Mouse (Mus musculus) forebrain, postnatal 0 days (tissue): ENCODE results near the gene Lrg1. TPM values are rescaled to one million over a fixed set of nuclear protein-coding genes. Genes with fewer than 3 reads are reported as not detected.
A peak's percentile ranks its signal among the peaks of the same experiment; 100 is the strongest.

ENCODE experiments used
- ATAC-seq: fragments of 200-750 bp; cut with Nextera tagmentation; 2 replicates; pipeline ENCODE4 v1.8.0; 2017; ENCODE audit warnings: mild to moderate bottlenecking, moderate library complexity
- DNase-seq: peaks from one replicate; pipeline ENCODE4 v3.0.0-alpha.2; 2015
- H3K27ac ChIP-seq: fragments of 300-500 bp; sonication (generic); 2 replicates; pipeline ENCODE4 v1.5.1; 2014; ENCODE audit warnings: low read depth, mild to moderate bottlenecking, antibody characterized with exemption, low read length, moderate library complexity, mixed read lengths
- H3K27me3 ChIP-seq: fragments of 300-500 bp; sonication (generic); 2 replicates; pipeline ENCODE4 v1.6.1; 2014; ENCODE audit warnings: mild to moderate bottlenecking, low read length, mixed read lengths; ENCODE audit not compliant: insufficient read depth
- H3K36me3 ChIP-seq: fragments of 300-500 bp; sonication (generic); 2 replicates; pipeline ENCODE4 v1.6.1; 2014; ENCODE audit warnings: mild to moderate bottlenecking, moderate library complexity; ENCODE audit not compliant: insufficient read depth
- H3K4me1 ChIP-seq: fragments of 300-500 bp; sonication (generic); 2 replicates; pipeline ENCODE4 v1.6.1; 2014; ENCODE audit warnings: antibody characterized with exemption; ENCODE audit not compliant: insufficient read depth
- H3K4me2 ChIP-seq: fragments of 300-500 bp; sonication (generic); 2 replicates; pipeline ENCODE4 v1.6.1; 2014; ENCODE audit warnings: low read depth, mild to moderate bottlenecking, moderate library complexity
- H3K4me3 ChIP-seq: fragments of 300-500 bp; sonication (generic); 2 replicates; pipeline ENCODE4 v1.5.1; 2014; ENCODE audit warnings: low read depth, low read length, mixed read lengths
- H3K9ac ChIP-seq: fragments of 300-500 bp; sonication (generic); 2 replicates; pipeline ENCODE4 v1.6.1; 2014; ENCODE audit warnings: mild to moderate bottlenecking
- H3K9me3 ChIP-seq: fragments of 300-500 bp; sonication (generic); 2 replicates; pipeline ENCODE4 v1.6.1; 2016; ENCODE audit warnings: low read length
- CTCF ChIP-seq: sonication (generic); IDR thresholded peaks from 2 replicates; pipeline ENCODE4 v1.5.1; 2016; ENCODE audit warnings: antibody characterized with exemption, control low read depth, low read depth
- WGBS: fragments of 180-500 bp; shearing (Covaris S2); extraction: QIAGEN DNeasy Blood & Tissue Kit; methylation state at CpG from one replicate; pipeline ENCODE4 v1.1.7; 2014; 5-methylcytosine and 5-hydroxymethylcytosine counted together
- polyA plus RNA-seq: library from polyadenylated mRNA; unstranded; fragments of >200 nt; fragmentation: Nextera tagmentation; extraction: Ambion mirVana; gene quantifications from 2 replicates; pipeline ENCODE4 v1.2.1, GENCODE M21; 2015
- total RNA-seq: library from RNA; depleted of rRNA; stranded (reverse); fragments of >200 nt; gene quantifications from 2 replicates; pipeline ENCODE4 v1.2.3, GENCODE M21; 2014

Gene Lrg1
- total and polyA plus RNA-seq, 2 experiments from 2014 or later: 0.46 TPM; not detected in 1

DNA sequence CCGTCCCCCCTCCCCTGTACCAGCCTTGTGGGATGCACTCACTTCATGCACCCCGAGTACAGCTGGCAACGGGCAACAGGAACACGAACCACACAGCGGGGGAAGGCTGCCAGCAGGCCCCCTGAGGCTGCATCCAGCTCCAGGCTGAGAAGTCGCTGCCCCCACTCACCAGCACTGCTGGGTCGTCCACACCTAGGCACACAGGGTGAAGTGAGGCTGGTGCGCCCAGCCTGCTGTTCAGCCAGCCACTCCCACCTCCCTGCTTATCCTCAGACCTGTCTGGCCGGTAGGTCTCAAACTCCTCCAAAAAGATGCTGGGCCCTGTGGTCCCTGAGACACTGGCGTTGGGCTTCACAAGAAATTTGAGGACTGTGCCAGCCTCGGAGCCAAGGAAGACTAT is 4.4 kb upstream of the Lrg1 start:
- Histone ChIP-seq H3K4me2 (no peak overlapping the region), H3K36me3 (peaks cover 78% of the 10 kb centered on the region), H3K9me3 (peaks cover 12% of the 10 kb centered on the region; the same call in 1 of the 2 replicates), H3K4me1 (no peaks in the 10 kb centered on the region), H3K4me3 (no peak overlapping the region), H3K9ac (no peak overlapping the region), H3K27ac (no peak overlapping the region), H3K27me3 (peaks cover 10% of the 10 kb centered on the region)
- DNase-seq: no peak
- 73% methylated on average over 11 of the region's 11 CpGs for WGBS
- ATAC-seq: no peak
- no peak for TF ChIP-seq CTCF

- H3K4me2 ChIP-seq: no peak overlapping the region
- TF ChIP-seq CTCF: no peak
- H3K4me1 ChIP-seq: no peaks in the 10 kb centered on the region
- peaks cover 69% of the 10 kb centered on the region for H3K36me3 ChIP-seq
- no peak overlapping the region for H3K27ac ChIP-seq
- no peak for ATAC-seq
- no peak overlapping the region for H3K4me3 ChIP-seq
- H3K9me3 ChIP-seq: peaks cover 12% of the 10 kb centered on the region; the same call in 1 of the 2 replicates
- DNase-seq: no peak
- no peak overlapping the region for H3K9ac ChIP-seq
- H3K27me3 ChIP-seq: peaks cover 19% of the 10 kb centered on the region
- WGBS: 90% methylated on average over 4 of the region's 4 CpGs
Observed at GRCm38 (mm10) chr17:56125276-56125630, 3.5 kb upstream of the Lrg1 start.

GRCm38 (mm10) chr17:56124377-56125275 is 2.8 kb upstream of the Lrg1 start:
- H3K27me3 ChIP-seq: peaks cover 24% of the 10 kb centered on the region
- H3K4me2 ChIP-seq: peak overlapping the region; percentile 39
- no peak overlapping the region for H3K9ac ChIP-seq
- TF ChIP-seq CTCF: peak; percentile 76
- peaks cover 62% of the 10 kb centered on the region for H3K36me3 ChIP-seq
- WGBS: 15% methylated on average over 59 of the region's 59 CpGs
- ATAC-seq (peak; percentile 14; the same call in 1 of the 2 replicates), DNase-seq (peak; percentile 59)
- peaks cover 12% of the 10 kb centered on the region; the same call in 1 of the 2 replicates for H3K9me3 ChIP-seq
- no peaks in the 10 kb centered on the region for H3K4me1 ChIP-seq
- H3K4me3 ChIP-seq: no peak overlapping the region
- H3K27ac ChIP-seq: no peak overlapping the region

- no peak for TF ChIP-seq CTCF
- no peak overlapping the region for H3K27ac ChIP-seq
- no peak for DNase-seq
- ATAC-seq: no peak
- H3K36me3 ChIP-seq: peaks cover 54% of the 10 kb centered on the region
- WGBS: 60% methylated on average over 58 of the region's 59 CpGs
- no peak overlapping the region for H3K4me3 ChIP-seq
- H3K9ac ChIP-seq: no peak overlapping the region
- H3K4me1 ChIP-seq: no peaks in the 10 kb centered on the region
- H3K4me2 ChIP-seq: peak overlapping the region; percentile 39; the same call in 1 of the 2 replicates
- H3K9me3 ChIP-seq: peaks cover 12% of the 10 kb centered on the region; the same call in 1 of the 2 replicates
- peaks cover 27% of the 10 kb centered on the region for H3K27me3 ChIP-seq
Observed at GRCm38 (mm10) chr17:56123681-56124340, 2.0 kb upstream of the Lrg1 start.

DNA sequence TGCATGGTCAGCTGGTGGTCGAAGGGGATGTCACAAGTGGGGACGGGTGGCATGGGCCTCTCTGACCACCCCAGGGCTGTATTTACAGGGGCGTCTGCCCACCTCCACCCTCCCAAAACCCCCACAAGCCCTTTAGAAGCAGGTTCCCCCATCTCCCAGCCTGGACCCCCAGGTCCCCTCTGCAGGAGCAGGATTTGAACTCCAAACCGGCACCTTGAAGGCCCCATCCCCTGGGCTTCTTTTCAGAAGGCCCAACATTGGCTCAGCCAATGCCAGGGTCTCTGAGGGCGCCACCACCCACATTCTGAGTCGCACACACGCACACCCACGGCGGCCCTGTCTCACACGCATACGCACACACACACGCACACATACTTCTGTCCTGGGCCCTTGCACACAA is 1.4 kb upstream of the Lrg1 start:
- no peak overlapping the region for H3K9ac ChIP-seq
- no peak for ATAC-seq
- 90% methylated on average over 12 of the region's 12 CpGs for WGBS
- H3K4me1 ChIP-seq: no peaks in the 10 kb centered on the region
- H3K4me2 ChIP-seq: no peak overlapping the region
- H3K9me3 ChIP-seq: peaks cover 12% of the 10 kb centered on the region; the same call in 1 of the 2 replicates
- TF ChIP-seq CTCF: no peak
- peaks cover 49% of the 10 kb centered on the region for H3K36me3 ChIP-seq
- no peak for DNase-seq
- H3K27ac ChIP-seq: no peak overlapping the region
- peaks cover 33% of the 10 kb centered on the region for H3K27me3 ChIP-seq
- H3K4me3 ChIP-seq: no peak overlapping the region

DNA sequence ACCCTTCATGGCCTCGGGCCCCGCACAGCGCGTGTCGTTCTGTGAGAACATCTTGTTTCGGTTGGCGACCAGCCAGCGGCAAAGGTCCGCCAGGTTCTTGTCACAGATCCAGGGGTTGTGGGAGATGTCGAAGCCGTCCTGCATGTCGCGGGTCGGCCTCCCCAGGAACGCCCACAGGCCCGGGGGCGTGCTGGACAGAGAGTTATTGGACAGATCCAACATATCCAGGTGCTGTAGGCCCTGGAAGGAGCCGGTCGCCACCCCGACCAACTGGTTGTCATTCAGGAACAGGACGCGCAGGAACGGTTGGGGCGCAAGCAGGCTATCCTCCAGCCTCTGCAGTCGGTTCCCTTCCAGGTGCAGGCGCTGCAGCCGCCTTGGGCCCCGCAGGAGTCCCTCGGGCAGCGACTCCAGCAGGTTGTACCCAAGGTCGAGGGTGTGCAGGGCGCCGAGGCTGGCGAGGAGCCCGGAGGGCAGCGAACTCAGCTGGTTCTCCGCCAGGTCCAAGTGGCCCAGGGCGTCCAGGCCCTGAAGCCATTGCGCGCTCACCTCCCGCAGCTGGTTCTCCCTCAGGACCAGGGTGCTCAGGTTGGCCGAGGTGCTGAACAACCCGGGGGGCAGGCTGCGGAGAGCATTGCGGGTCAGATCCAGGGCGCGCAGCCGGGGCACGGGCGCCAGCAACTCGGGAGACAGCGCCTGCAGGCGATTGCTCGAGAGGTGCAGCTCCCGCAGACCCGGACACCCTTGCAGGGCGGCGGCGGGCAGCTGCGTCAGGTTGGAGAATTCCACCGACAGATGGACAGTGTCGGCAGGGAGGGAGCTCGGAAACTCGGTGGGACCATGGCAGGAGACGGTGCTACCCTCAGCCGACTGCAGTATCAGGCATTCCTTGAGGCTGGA is 1.6 kb downstream of the Lrg1 start:
- no peak overlapping the region for H3K4me3 ChIP-seq
- H3K4me2 ChIP-seq: no peak overlapping the region

More for the DNA sequence above, 1.6 kb downstream of the Lrg1 start:
- no peak for ATAC-seq
- peaks cover 22% of the 10 kb centered on the region for H3K36me3 ChIP-seq
- H3K27ac ChIP-seq: no peak overlapping the region
- H3K4me1 ChIP-seq: no peaks in the 10 kb centered on the region
- WGBS: 7% methylated on average over 66 of the region's 66 CpGs
- H3K9me3 ChIP-seq: peaks cover 12% of the 10 kb centered on the region; the same call in 1 of the 2 replicates
- TF ChIP-seq CTCF: no peak
- no peak for DNase-seq
- H3K27me3 ChIP-seq: peaks cover 33% of the 10 kb centered on the region
- no peak overlapping the region for H3K9ac ChIP-seq
